ENCODE assay signal across 12 mouse cellular contexts in the genomic region with DNA sequence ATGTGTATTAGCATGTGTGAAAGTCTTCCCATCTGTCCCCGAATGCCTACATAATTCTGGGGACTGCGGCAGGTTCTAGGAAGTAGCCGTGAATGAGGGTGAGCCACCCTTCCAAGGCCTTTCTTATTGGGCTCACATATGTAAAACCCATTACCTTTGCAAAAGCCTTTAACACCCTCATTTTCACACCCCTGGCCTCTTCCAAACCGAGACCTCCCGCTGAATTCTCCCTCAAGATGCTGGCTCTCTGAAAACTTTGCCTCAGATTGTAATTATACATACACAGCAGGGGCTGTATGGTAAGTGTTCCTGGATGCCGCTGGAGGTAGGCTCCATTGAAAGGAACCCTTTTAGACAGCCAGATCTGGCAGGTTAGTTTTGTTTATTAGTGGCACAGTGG. TPM values are rescaled to one million over a fixed set of nuclear protein-coding genes. Genes with fewer than 3 reads are reported as not detected.
A peak's percentile ranks its signal among the peaks of the same experiment; 100 is the strongest.
DNase-seq lines count a peak whose midpoint lies in the region; ATAC-seq lines count a peak whose summit lies in the region.
"Had no signal": no experiment of that assay in that cellular context is flagged by ENCODE, and none has a peak within 500 bp of the region (broad histone marks: within the 10 kb centered on the region; RNA-seq: fewer than 3 reads in every experiment).

No protein-coding gene starts in this region.

- WGBS in neural tube, embryonic 11.5 days: 9% methylated on average over 6 of the region's 6 CpGs
- 9% methylated on average over 6 of the region's 6 CpGs for WGBS in limb, embryonic 10.5 days

- H3K4me3 ChIP-seq in neural tube, embryonic 11.5 days (ENCODE audit: low read depth, low read length): no peak overlapping the region
- peak overlapping the region; percentile 82 for H3K4me3 ChIP-seq in limb, embryonic 10.5 days

- no peaks in the 10 kb centered on the region for H3K27me3 ChIP-seq in neural tube, embryonic 11.5 days (ENCODE audit: control insufficient read depth, insufficient read depth, low read length)
- H3K27me3 ChIP-seq in limb, embryonic 10.5 days (ENCODE audit: low read depth, poor library complexity, severe bottlenecking): no peaks in the 10 kb centered on the region
- H3K27me3 ChIP-seq: Patski had no signal

- no peak overlapping the region; the same call in 1 of the 2 replicates for H3K4me2 ChIP-seq in neural tube, embryonic 11.5 days (ENCODE audit: low read depth)

- no peak overlapping the region for H3K9ac ChIP-seq in neural tube, embryonic 11.5 days (ENCODE audit: low read length)

- ATAC-seq in neural tube, embryonic 11.5 days (ENCODE audit: insufficient read depth, low FRiP score, low TSS enrichment): no peak
- ATAC-seq in megakaryocyte-erythroid progenitor cell, adult 5-6 weeks (replicated peaks; ENCODE audit: low FRiP score, low TSS enrichment, poor library complexity, severe bottlenecking): no peak

- H3K27ac ChIP-seq in neural tube, embryonic 11.5 days (ENCODE audit: low read depth, low read length): no peak overlapping the region
- H3K27ac ChIP-seq in limb, embryonic 10.5 days: peak overlapping the region; percentile 96

- DNase-seq in cerebellum, adult 9-11 months: peak; percentile 3
- no peak for DNase-seq in cerebellum, adult 11-12 months
- DNase-seq in neural tube, embryonic 11.5 days (ENCODE audit: low spot score): peak; percentile 23
- no peak for DNase-seq in neural tube, embryonic 10.5 days (ENCODE audit: extremely low spot score, low spot score)
- DNase-seq in limb, embryonic 10.5 days (ENCODE audit: low spot score): peak; percentile 40
- DNase-seq in spleen, adult 12 weeks (ENCODE audit: low spot score): no peak
- no peak for DNase-seq in gastrocnemius, adult 8-10 months (ENCODE audit: low spot score in 2 of 2)
- DNase-seq: cerebellum, postnatal 25 days; kidney, postnatal 14 days; left cerebral cortex, postnatal 4 days had no signal

- no peaks in the 10 kb centered on the region; the same call in 1 of the 2 replicates for H3K36me3 ChIP-seq in neural tube, embryonic 11.5 days (ENCODE audit: control insufficient read depth, insufficient read depth, low read length)
- H3K36me3 ChIP-seq in limb, embryonic 10.5 days: peaks cover 20% of the 10 kb centered on the region

- no peaks in the 10 kb centered on the region for H3K4me1 ChIP-seq in neural tube, embryonic 11.5 days (ENCODE audit: control insufficient read depth, insufficient read depth, low read length)
- H3K4me1 ChIP-seq in limb, embryonic 10.5 days: peaks cover 18% of the 10 kb centered on the region

- no peaks in the 10 kb centered on the region for H3K9me3 ChIP-seq in neural tube, embryonic 11.5 days (ENCODE audit: control insufficient read depth, low read length)
- no peaks in the 10 kb centered on the region for H3K9me3 ChIP-seq in limb, embryonic 10.5 days (replicated peaks)

RNA-seq across cellular contexts. Expression of a gene that starts 1.6 kb away (rescaled TPM):
- polyA plus RNA-seq in neural tube, embryonic 11.5 days (2014; fragmentation: Nextera tagmentation; extraction: Ambion mirVana): 101 and 107 TPM in 2 replicates
- 153 and 241 TPM in 2 replicates for polyA plus RNA-seq in limb, embryonic 10.5 days (2016; fragmentation: Nextera tagmentation; extraction: Ambion mirVana)
- 3.3 and 5.2 TPM in 2 replicates for total RNA-seq in megakaryocyte-erythroid progenitor cell, adult 5-6 weeks (2014; fragmentation: Nextera tagmentation)
- 3.1 and 9.4 TPM in 2 replicates for total RNA-seq in megakaryocyte-erythroid progenitor cell, adult 5-6 weeks (2017)
- 1 to 10 TPM in 1 of 4 experiments, under 1 TPM in 3; 0.34 to 3.5 (median 0.63) TPM for total RNA-seq in gastrocnemius, adult 8-10 months (2022)

Comparison
In these comparisons a context has a peak if more than half of its experiments do, and no peak if none do; other contexts are left out.
1. DNase-seq: peak in cerebellum, adult 9-11 months (single experiment), neural tube, embryonic 11.5 days (single experiment) and limb, embryonic 10.5 days (single experiment); none in cerebellum, adult 11-12 months (single experiment), neural tube, embryonic 10.5 days (single experiment), spleen, adult 12 weeks (single experiment) and gastrocnemius, adult 8-10 months (0 of 2).